Mouse (Mus musculus) myocyte (in vitro differentiated cells): Measurements from ENCODE around the gene Nedd9. TPM values are rescaled to one million over a fixed set of nuclear protein-coding genes. Genes with fewer than 3 reads are reported as not detected.

Experiments used
- H3K27me3 ChIP-seq: one replicate; pipeline ENCODE4 v1.6.1; 2011; ENCODE audit not compliant: control insufficient read depth, insufficient read depth, insufficient read length
- H3K36me3 ChIP-seq: one replicate; pipeline ENCODE4 v1.6.1; 2011; ENCODE audit not compliant: control insufficient read depth, insufficient read depth
- H3K4me2 ChIP-seq: one replicate; pipeline ENCODE4 v1.6.1; 2011; ENCODE audit warnings: low read depth, control low read depth
- H3K4me3 ChIP-seq: one replicate; pipeline ENCODE4 v1.5.1; 2011; ENCODE audit warnings: mild to moderate bottlenecking, control low read depth, moderate library complexity
- H3K79me2 ChIP-seq: one replicate; pipeline ENCODE4 v1.6.1; 2011; ENCODE audit not compliant: control insufficient read depth, insufficient read depth
- H3ac ChIP-seq: one replicate; pipeline ENCODE4 v1.6.1; 2011; ENCODE audit not compliant: control insufficient read depth, insufficient read length
- CEBPB ChIP-seq: IDR thresholded peaks from 2 replicates; pipeline ENCODE4 v1.6.1; 2011; ENCODE audit warnings: mild to moderate bottlenecking, moderate library complexity; ENCODE audit not compliant: poor library complexity, insufficient read depth, severe bottlenecking
- E2F4 ChIP-seq: IDR thresholded peaks from one replicate; pipeline ENCODE4 v1.6.1; 2011; ENCODE audit warnings: mild to moderate bottlenecking, control low read depth, moderate library complexity; ENCODE audit not compliant: insufficient read depth
- MAX ChIP-seq: IDR thresholded peaks from one replicate; pipeline ENCODE4 v1.6.1; 2011; ENCODE audit warnings: low read depth, mild to moderate bottlenecking, control low read depth
- MYOD1 ChIP-seq, 3 experiments: IDR thresholded peaks; one replicate each; pipeline ENCODE4 v1.6.1; 2011; ENCODE audit warnings: control low read depth in 2 of 3, low read depth in 2 of 3, mild to moderate bottlenecking in 2 of 3, moderate library complexity in 1 of 3; ENCODE audit not compliant: insufficient read length in 2 of 3, control insufficient read depth in 1 of 3
- MYOG ChIP-seq, 3 experiments: IDR thresholded peaks; one replicate each; pipeline ENCODE4 v1.6.1; 2011; ENCODE audit warnings: control low read depth in 2 of 3, low read depth in 2 of 3, mild to moderate bottlenecking in 2 of 3; ENCODE audit not compliant: insufficient read length in 2 of 3, control insufficient read depth in 1 of 3, insufficient read depth in 1 of 3
- POLR2A ChIP-seq: IDR thresholded peaks from one replicate; pipeline ENCODE4 v1.6.1; 2011; ENCODE audit warnings: low read depth, mild to moderate bottlenecking, control low read depth, moderate library complexity; ENCODE audit not compliant: insufficient read length
- POLR2AphosphoS2 ChIP-seq: IDR thresholded peaks from one replicate; pipeline ENCODE4 v1.6.1; 2011; ENCODE audit warnings: low read depth, control low read depth; ENCODE audit not compliant: insufficient read length
- REST ChIP-seq: IDR thresholded peaks from one replicate; pipeline ENCODE4 v1.6.1; 2011; ENCODE audit warnings: mild to moderate bottlenecking, control low read depth, moderate library complexity; ENCODE audit not compliant: insufficient read depth, insufficient read length
- SRF ChIP-seq: IDR thresholded peaks from one replicate; pipeline ENCODE4 v1.6.1; 2011; ENCODE audit warnings: low read depth; ENCODE audit not compliant: control insufficient read depth, insufficient read length
- TCF12 ChIP-seq: IDR thresholded peaks from one replicate; pipeline ENCODE4 v1.6.1; 2011; ENCODE audit warnings: mild to moderate bottlenecking, control low read depth; ENCODE audit not compliant: poor library complexity, insufficient read depth, severe bottlenecking
- TCF3 ChIP-seq: IDR thresholded peaks from one replicate; pipeline ENCODE4 v1.6.1; 2011; ENCODE audit warnings: low read depth, control low read depth; ENCODE audit not compliant: insufficient read length
- USF1 ChIP-seq: IDR thresholded peaks from one replicate; pipeline ENCODE4 v1.6.1; 2011; ENCODE audit warnings: low read depth, mild to moderate bottlenecking, control low read depth, moderate library complexity
- polyA plus RNA-seq: library from polyadenylated mRNA; unstranded; fragments of >200 nt; fragmentation: generic; extraction: Trizol; gene quantifications from one replicate; pipeline ENCODE4 v1.2.1, GENCODE M21; 2012; ENCODE audit warnings: missing spikeins

Nedd9 gene
- polyA plus RNA-seq, 1 experiment, result 11.6 TPM

GRCm38 (mm10) chr13:41354591-41354990, 132.6 kb downstream of the Nedd9 start:
- H3K4me2 ChIP-seq, result peak overlapping the region; percentile 26
- peaks cover 89% of the 10 kb centered on the region for H3K79me2 ChIP-seq
- no peaks in the 10 kb centered on the region for H3K36me3 ChIP-seq
- no peaks in the 10 kb centered on the region for H3K27me3 ChIP-seq
- no peak overlapping the region for H3K4me3 ChIP-seq
- H3ac ChIP-seq, result no peak overlapping the region
- TF ChIP-seq POLR2AphosphoS2 (no peak), TCF3 (no peak), REST (no peak)

- H3K79me2 ChIP-seq, result peaks cover 98% of the 10 kb centered on the region
- no peak overlapping the region for H3ac ChIP-seq
- no peak for TF ChIP-seq TCF12
- no peak for TF ChIP-seq MYOG (IDR thresholded peaks at IDR 0.05; ENCODE audit: control insufficient read depth in 1 of 3, insufficient read depth in 1 of 3, insufficient read length in 2 of 3, low read depth in 2 of 3)
- TF ChIP-seq CEBPB, result no peak
- no peak for TF ChIP-seq POLR2A
- no peak for TF ChIP-seq SRF
- no peak for TF ChIP-seq TCF3
- no peak for TF ChIP-seq E2F4
- no peak for TF ChIP-seq POLR2AphosphoS2
- no peak for TF ChIP-seq USF1
- TF ChIP-seq MAX, result no peak
- TF ChIP-seq REST, result no peak
- TF ChIP-seq MYOD1 (IDR thresholded peaks at IDR 0.05; ENCODE audit: control insufficient read depth in 1 of 3, insufficient read length in 2 of 3, low read depth in 2 of 3), result no peak
- H3K4me3 ChIP-seq, result no peak overlapping the region
- no peaks in the 10 kb centered on the region for H3K36me3 ChIP-seq
- no peaks in the 10 kb centered on the region for H3K27me3 ChIP-seq
- no peak overlapping the region for H3K4me2 ChIP-seq
These were observed 133.5 kb downstream of the Nedd9 start for GRCm38 (mm10) chr13:41353676-41354075.

- no peak overlapping the region for H3K4me2 ChIP-seq
- H3K79me2 ChIP-seq, result peaks cover 99% of the 10 kb centered on the region
- H3K36me3 ChIP-seq, result no peaks in the 10 kb centered on the region
- H3ac ChIP-seq, result no peak overlapping the region
- H3K4me3 ChIP-seq, result no peak overlapping the region
- no peak for TF ChIP-seq POLR2AphosphoS2
- no peak for TF ChIP-seq CEBPB
- no peak for TF ChIP-seq TCF3
- TF ChIP-seq SRF, result no peak
- TF ChIP-seq REST, result no peak
- TF ChIP-seq TCF12, result no peak
- TF ChIP-seq E2F4, result no peak
- no peaks in the 10 kb centered on the region for H3K27me3 ChIP-seq
These were observed 134.8 kb downstream of the Nedd9 start for GRCm38 (mm10) chr13:41352352-41352751.

GRCm38 (mm10) chr13:41350589-41350988, 136.6 kb downstream of the Nedd9 start:
- Histone ChIP-seq H3K79me2 (peaks cover 99% of the 10 kb centered on the region), H3K27me3 (no peaks in the 10 kb centered on the region), H3ac (no peak overlapping the region), H3K36me3 (no peaks in the 10 kb centered on the region), H3K4me2 (no peak overlapping the region), H3K4me3 (no peak overlapping the region)
- TF ChIP-seq REST (no peak), USF1 (no peak), SRF (no peak), TCF3 (no peak), TCF12 (no peak), POLR2AphosphoS2 (no peak), POLR2A (no peak), E2F4 (no peak), MYOD1 (IDR thresholded peaks at IDR 0.05; ENCODE audit: control insufficient read depth in 1 of 3, insufficient read length in 2 of 3, low read depth in 2 of 3) (no peak)

GRCm38 (mm10) chr13:41349770-41350169, 137.4 kb downstream of the Nedd9 start:
- no peak for TF ChIP-seq MYOG (IDR thresholded peaks at IDR 0.05; ENCODE audit: control insufficient read depth in 1 of 3, insufficient read depth in 1 of 3, insufficient read length in 2 of 3, low read depth in 2 of 3)
- no peak for TF ChIP-seq TCF3
- TF ChIP-seq POLR2A, result no peak
- no peak for TF ChIP-seq POLR2AphosphoS2
- no peak for TF ChIP-seq MYOD1 (IDR thresholded peaks at IDR 0.05; ENCODE audit: control insufficient read depth in 1 of 3, insufficient read length in 2 of 3, low read depth in 2 of 3)
- no peak for TF ChIP-seq SRF
- no peak for TF ChIP-seq E2F4
- TF ChIP-seq CEBPB, result no peak
- TF ChIP-seq USF1, result no peak
- TF ChIP-seq MAX, result no peak
- Histone ChIP-seq H3K36me3 (no peaks in the 10 kb centered on the region), H3K4me2 (no peak overlapping the region), H3ac (no peak overlapping the region), H3K27me3 (no peaks in the 10 kb centered on the region), H3K4me3 (no peak overlapping the region), H3K79me2 (peaks cover 99% of the 10 kb centered on the region)
